9 mouse cellular contexts compared by ENCODE assay signal in genomic region chr6:90787036-90787435, GRCm38 (mm10).
A peak's percentile ranks its signal among the peaks of the same experiment; 100 is the strongest.
DNase-seq lines count a peak whose midpoint lies in the region; ATAC-seq and TF ChIP-seq lines count a peak whose summit lies in the region.
"Had no signal": no experiment of that assay in that cellular context is flagged by ENCODE, and none has a peak within 500 bp of the region (broad histone marks: within the 10 kb centered on the region; RNA-seq: fewer than 3 reads in every experiment).

No protein-coding gene starts in this region.

- TF ChIP-seq CTCF in layer of hippocampus, adult 2 months (conservative IDR thresholded peaks at IDR 0.05): no peak
- TF ChIP-seq CTCF in brain, embryonic 14.5 days (IDR thresholded peaks at IDR 0.05; ENCODE audit: borderline replicate concordance, extremely low read depth, insufficient read depth, insufficient read length): no peak

- no peaks in the 10 kb centered on the region for H3K27me3 ChIP-seq in neural tube, embryonic 15.5 days (replicated peaks)

- no peak for TF ChIP-seq POLR2A in brain, embryonic 14.5 days (IDR thresholded peaks at IDR 0.05; ENCODE audit: borderline replicate concordance, extremely low read depth, insufficient read depth, insufficient read length, poor library complexity, severe bottlenecking)

- H3K4me1 ChIP-seq in neural tube, embryonic 15.5 days: peaks cover 44% of the 10 kb centered on the region

- WGBS in neural tube, embryonic 15.5 days: 50% methylated on average over 6 of the region's 6 CpGs

- no peak overlapping the region for H3K9ac ChIP-seq in neural tube, embryonic 15.5 days (replicated peaks)

- no peak for ATAC-seq in neural tube, embryonic 15.5 days (ENCODE audit: low FRiP score)

- no peak overlapping the region for H3K4me2 ChIP-seq in neural tube, embryonic 15.5 days

- DNase-seq in layer of hippocampus, adult 2 months (ENCODE audit: low spot score in 2 of 2): no peak
- no peak for DNase-seq in layer of hippocampus, adult 18-20 months (ENCODE audit: low spot score in 2 of 2)
- DNase-seq in brain, embryonic 14.5 days (ENCODE audit: low read depth): peak; percentile 48
- peak; percentile 67 to 71 for DNase-seq in lung, adult 18-20 months
- DNase-seq in frontal cortex, postnatal 25 days (ENCODE audit: low spot score in 2 of 2): no peak
- no peak for DNase-seq in retina, postnatal 1 day
- no peak for DNase-seq in embryo, embryonic 10.5 days (ENCODE audit: low spot score)

- H3K4me3 ChIP-seq in layer of hippocampus, adult 2 months: no peak overlapping the region; the same call in 1 of the 2 replicates
- H3K4me3 ChIP-seq in neural tube, embryonic 15.5 days (replicated peaks): no peak overlapping the region

- no peaks in the 10 kb centered on the region for H3K36me3 ChIP-seq in neural tube, embryonic 15.5 days
- H3K36me3 ChIP-seq: G1E had no signal

- H3K9me3 ChIP-seq in neural tube, embryonic 15.5 days (replicated peaks): no peaks in the 10 kb centered on the region
- H3K9me3 ChIP-seq: G1E had no signal

- peak overlapping the region; percentile 88 for H3K27ac ChIP-seq in layer of hippocampus, adult 2 months
- H3K27ac ChIP-seq in neural tube, embryonic 15.5 days (replicated peaks): peak overlapping the region; percentile 71

Comparison
In these comparisons a context has a peak if more than half of its experiments do, and no peak if none do; other contexts are left out.
1. DNase-seq: peak in brain, embryonic 14.5 days (single experiment) and lung, adult 18-20 months (2 of 2); none in layer of hippocampus, adult 2 months (0 of 2), layer of hippocampus, adult 18-20 months (0 of 2), frontal cortex, postnatal 25 days (0 of 2), retina, postnatal 1 day (single experiment) and embryo, embryonic 10.5 days (single experiment).